Mouse (Mus musculus) heart, postnatal 0 days (tissue): ENCODE results near the gene Rbfox3.

ENCODE experiments used
- CTCF ChIP-seq: IDR thresholded peaks from 2 replicates; pipeline ENCODE4 v1.5.1; 2016; ENCODE audit warnings: antibody characterized with exemption, control low read depth, low read depth
- EP300 ChIP-seq: IDR thresholded peaks from 2 replicates; pipeline ENCODE4 v1.6.1; 2016; ENCODE audit warnings: antibody characterized with exemption, low read depth

- no peak for TF ChIP-seq CTCF
- TF ChIP-seq EP300: no peak
These were observed 438.2 kb downstream of the Rbfox3 start for GRCm38 (mm10) chr11:118473161-118473560.
